Mouse (Mus musculus): ENCODE measurements around the gene Fhl1.

DNA sequence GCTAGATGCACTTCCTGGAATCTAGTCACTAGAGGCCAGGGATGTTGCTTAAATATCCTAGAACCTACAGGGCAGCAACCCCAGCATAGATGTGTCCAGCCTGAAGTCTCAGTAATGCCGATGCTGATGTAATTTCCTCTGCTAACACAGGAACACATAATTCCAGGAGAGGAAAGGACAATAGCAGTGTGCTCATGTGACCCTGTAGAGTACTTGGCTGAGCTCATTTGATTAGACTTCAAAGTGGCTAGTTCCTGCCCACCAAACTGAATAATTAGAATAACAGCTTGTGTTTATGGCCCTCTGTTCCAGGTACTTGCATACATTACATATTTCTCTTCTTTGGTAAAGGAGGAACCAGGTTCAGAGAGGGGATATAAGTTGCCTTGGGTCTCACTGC is 4.6 kb downstream of the Fhl1 start:
- TF ChIP-seq POLR2A (IDR thresholded peaks at IDR 0.05; ENCODE audit: low read depth, low read length), result no peak
- no peak for TF ChIP-seq CTCF (IDR thresholded peaks at IDR 0.05; ENCODE audit: borderline replicate concordance, insufficient read depth, low read length)

Data from embryonic fibroblast, embryonic 13.5 days (primary cell).